Mouse (Mus musculus) kidney, postnatal 4 days (tissue): ENCODE measurements around the gene Cask.

ENCODE experiments used
- DNase-seq, 2 experiments: peaks; one replicate each; pipeline ENCODE4 v3.0.0; 2021; ENCODE audit warnings: mixed read lengths in 2 of 2

The Cask gene

DNA sequence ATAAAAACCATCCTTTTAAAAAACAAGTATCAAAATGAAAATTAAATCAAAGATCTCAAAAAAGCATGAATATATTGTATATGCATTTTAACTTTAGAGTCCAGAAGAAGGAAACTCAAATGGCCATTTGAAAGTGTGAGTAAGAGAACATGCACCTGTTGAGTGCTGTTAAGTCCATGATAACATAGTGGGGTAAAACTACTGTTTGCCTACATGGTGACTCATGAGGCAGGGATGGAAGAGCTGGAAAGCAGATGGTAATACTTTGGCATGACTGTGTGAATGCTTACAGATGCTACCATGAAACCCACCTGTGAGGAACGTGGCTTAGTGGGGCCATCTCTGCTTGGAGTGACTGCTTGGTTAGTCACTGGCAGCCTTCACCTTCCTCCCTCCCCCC is 132.9 kb downstream of the Cask start:
- no peak for DNase-seq

GRCm38 (mm10) chrX:13716796-13717569 is 134.2 kb downstream of the Cask start:
- DNase-seq = no peak

- DNase-seq = peak; percentile 62 to 73
Observed at GRCm38 (mm10) chrX:13710174-13710573, 141.0 kb downstream of the Cask start.

- peak; percentile 24 to 30 for DNase-seq
Observed at GRCm38 (mm10) chrX:13705051-13705450, 146.1 kb downstream of the Cask start.

- no peak for DNase-seq
Observed at GRCm38 (mm10) chrX:13700681-13701080, 150.5 kb downstream of the Cask start.

GRCm38 (mm10) chrX:13691865-13692264 is 159.3 kb downstream of the Cask start:
- no peak for DNase-seq

DNA sequence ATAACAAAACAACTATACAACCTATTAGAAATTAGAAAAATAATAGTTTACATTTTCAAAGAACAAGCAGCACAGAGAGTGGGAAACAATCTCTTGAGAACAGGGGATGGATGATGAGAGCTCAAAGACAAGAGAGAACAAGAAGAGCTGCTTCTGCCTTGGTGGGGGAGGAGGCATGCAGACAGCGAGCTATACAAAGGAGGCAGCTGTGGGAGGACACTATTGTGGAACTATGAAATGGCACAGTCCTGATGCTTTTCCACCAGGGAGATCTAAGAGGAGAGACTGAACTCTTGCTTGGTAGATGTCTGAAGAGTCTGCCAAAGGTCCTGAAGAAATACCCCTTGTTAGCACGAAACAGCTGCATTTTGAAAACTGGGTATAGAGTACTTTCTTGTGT is 162.8 kb downstream of the Cask start:
- no peak for DNase-seq

DNA sequence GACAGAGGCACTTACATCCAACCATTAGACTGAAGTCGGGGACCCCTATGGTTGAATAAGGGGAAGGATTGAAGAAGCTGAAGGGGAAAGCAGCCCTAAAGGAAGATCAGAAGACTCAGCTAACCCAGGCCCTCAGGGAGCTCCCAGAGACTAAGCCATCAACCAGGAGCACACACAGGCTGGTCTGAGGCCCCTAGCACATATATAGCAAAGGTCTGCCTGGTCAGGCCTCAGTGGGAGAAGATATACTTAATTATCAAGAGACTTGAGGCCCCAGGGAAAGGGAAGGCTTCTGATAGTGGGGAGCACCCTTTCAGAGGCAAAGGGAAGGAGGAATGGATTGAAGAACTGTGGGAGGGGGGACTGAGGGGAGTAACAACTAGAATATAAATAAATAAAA is 164.6 kb downstream of the Cask start:
- no peak for DNase-seq

DNA sequence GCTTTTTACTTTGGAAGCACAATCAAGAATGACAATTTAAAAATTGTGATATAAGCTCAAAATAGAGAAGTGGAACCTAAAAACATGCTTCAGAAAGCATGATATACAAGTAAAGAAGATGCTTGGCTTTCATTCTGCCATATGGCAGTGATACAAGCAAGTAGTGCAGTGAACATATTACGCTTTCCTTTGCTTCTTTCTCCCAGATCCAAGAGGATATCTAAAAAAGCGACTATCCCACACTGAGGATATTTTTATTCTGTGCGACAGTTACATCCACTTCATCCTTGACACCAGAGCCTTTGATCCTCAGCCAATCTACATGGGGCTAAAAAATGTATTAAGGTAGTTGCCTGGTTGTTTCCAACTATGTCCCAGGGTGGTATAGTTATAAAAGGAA is 169.4 kb downstream of the Cask start:
- DNase-seq = no peak

- no peak for DNase-seq
Observed at GRCm38 (mm10) chrX:13673001-13673400, 178.2 kb downstream of the Cask start.

GRCm38 (mm10) chrX:13670342-13670741 is 180.8 kb downstream of the Cask start:
- no peak for DNase-seq

GRCm38 (mm10) chrX:13668867-13669266 is 182.3 kb downstream of the Cask start:
- DNase-seq = no peak

DNA sequence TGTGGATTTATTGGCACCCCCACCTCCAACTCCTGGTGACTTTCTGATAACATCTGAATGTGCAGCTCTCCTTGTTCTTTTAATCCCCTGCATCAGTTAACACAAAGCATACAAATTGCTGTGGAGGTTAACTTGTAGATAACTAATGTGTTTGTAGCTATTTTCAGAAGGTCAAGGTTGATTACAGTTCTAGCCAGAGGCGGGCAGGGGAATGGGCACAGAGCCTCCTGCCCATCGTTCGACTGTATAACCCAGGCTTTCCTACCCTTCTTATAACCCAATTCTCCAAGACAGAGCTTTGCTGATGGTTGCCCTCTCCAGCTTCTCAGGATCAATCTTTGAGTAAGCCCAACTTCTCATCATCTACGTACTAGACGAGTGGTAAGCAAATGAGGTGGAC is 190.1 kb downstream of the Cask start, which contains the start of gene Gpr82:
Gpr82 (plus strand) TSS at position 301 of the 400 bp plus-strand sequence.
- DNase-seq = no peak

- no peak for DNase-seq
Observed at GRCm38 (mm10) chrX:13659201-13659890, 191.8 kb downstream of the Cask start.

DNA sequence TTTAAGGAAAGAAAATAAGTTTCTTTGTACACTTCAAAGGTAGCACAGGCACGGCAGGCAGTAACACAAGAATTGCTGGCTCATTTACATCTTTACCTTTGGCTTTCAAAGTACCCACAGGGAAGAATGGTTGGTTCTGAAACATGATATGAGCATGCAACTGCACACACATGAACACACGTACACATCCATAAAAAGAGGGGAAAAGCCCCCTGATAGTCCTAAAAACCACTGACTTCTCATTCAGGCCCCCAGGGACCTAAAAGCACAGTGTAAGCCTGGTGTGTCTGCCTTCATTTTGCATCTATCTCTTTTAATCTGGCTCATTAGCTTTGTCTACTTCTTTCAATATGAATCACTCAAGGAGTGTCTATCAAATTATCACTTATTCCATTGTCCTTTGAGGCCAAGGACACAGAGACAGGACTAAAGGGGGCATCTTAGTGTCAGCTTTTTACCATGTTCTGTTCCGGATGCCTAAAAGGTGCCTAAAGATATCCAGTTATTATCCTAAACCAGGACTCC is 192.5 kb downstream of the Cask start:
- DNase-seq = no peak

DNA sequence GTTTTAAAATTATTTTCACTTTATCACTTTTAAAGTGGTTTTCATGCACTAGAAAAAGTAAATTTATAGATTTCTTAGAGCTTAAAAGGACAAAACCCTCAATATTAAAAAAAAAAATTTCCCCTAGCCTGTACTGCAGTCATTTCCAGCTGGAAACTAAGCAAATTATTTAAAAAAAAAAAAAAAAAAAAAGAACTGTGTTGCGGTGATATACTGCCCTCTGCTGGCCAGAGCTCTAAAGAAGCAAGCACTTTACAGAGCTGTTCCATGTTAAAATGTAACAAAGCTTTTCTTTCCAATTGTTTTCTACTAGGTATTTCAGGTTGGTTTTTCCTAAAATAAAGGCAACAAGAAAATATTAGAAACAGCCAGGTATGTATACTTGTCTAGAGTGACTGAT is 194.4 kb downstream of the Cask start:
- DNase-seq = peak; percentile 63 to 77

GRCm38 (mm10) chrX:13655906-13656305 is 195.3 kb downstream of the Cask start:
- no peak for DNase-seq

GRCm38 (mm10) chrX:13655005-13655421 is 196.2 kb downstream of the Cask start:
- DNase-seq = no peak

DNA sequence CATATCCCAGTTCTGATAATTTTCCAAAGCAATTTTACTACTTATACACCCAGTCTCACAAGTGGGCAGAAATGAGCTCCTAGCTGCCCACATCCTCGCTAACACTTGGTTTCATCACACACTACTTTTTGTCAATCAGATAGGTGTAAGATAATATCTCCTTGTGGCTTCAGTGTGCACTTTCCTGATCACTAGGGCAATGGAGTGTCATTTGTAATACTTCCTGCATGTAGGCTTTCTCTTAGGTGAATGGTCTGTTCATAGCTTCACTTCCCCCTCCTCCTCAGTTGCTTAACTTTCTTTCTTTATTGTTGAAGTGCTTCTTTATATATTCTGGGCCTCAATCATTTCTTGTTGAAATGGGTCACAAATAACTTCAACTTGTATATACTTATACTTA is 198.9 kb downstream of the Cask start:
- DNase-seq = no peak

GRCm38 (mm10) chrX:13651889-13652288 is 199.3 kb downstream of the Cask start:
- no peak for DNase-seq

GRCm38 (mm10) chrX:13638894-13639293 is 212.3 kb downstream of the Cask start:
- DNase-seq = no peak

- DNase-seq = no peak
Observed at GRCm38 (mm10) chrX:13636398-13636797, 214.8 kb downstream of the Cask start.

DNA sequence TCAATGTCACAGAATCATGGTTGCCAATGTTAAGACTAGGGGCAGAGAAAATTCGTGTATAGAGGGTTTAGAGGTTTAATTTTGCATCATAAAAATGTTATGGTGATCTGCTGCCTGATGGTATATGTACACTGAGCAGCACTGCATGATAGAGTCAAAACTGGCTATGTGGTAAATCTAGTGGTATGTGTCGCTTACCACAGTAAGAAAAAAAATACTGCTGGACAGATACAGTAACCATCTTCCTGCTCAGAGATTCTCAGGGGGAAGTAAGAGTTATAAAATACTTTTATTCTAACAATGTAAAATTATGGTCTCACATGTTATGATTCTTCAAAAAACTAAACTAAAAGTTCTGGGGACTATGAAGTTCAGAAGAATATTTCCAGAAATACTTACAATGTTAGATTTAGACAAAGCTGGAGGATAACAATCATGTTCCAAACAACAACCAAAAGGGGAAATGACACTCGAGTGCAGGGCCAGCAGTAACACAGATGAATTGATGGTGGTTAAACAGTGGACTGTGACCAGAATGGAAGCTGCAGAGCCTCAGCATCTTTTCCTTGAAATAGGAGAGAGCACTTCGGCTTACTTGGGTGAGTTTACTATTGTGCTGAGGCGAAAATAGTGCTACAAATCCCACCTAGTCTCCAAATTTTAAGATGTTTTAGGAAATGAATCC is 219.4 kb downstream of the Cask start, which contains the start of gene Gpr34:
Gpr34 (plus strand) TSS at position 491 of the 685 bp plus-strand sequence.
- no peak for DNase-seq
